Mouse (Mus musculus) C2C12 (cell line): Measurements from ENCODE around the gene Glcci1.

Experiments
- CEBPB ChIP-seq: IDR thresholded peaks from one replicate; pipeline ENCODE4 v1.6.1; 2011; ENCODE audit warnings: low read depth, mild to moderate bottlenecking, control low read depth, moderate library complexity
- CTCF ChIP-seq: IDR thresholded peaks from one replicate; pipeline ENCODE4 v1.5.1; 2011; ENCODE audit not compliant: control insufficient read depth, insufficient read depth, insufficient read length
- FOSL1 ChIP-seq: IDR thresholded peaks from one replicate; pipeline ENCODE4 v1.8.0; 2011; ENCODE audit warnings: mild to moderate bottlenecking, low read length; ENCODE audit not compliant: poor library complexity, insufficient read depth, severe bottlenecking
- MAX ChIP-seq: IDR thresholded peaks from one replicate; pipeline ENCODE4 v1.6.1; 2011; ENCODE audit warnings: mild to moderate bottlenecking, control low read depth
- MYOD1 ChIP-seq: IDR thresholded peaks from one replicate; pipeline ENCODE4 v1.6.1; 2011; ENCODE audit warnings: low read depth; ENCODE audit not compliant: control insufficient read depth, insufficient read length
- MYOG ChIP-seq: IDR thresholded peaks from one replicate; pipeline ENCODE4 v1.6.1; 2011; ENCODE audit not compliant: control insufficient read depth, insufficient read length; ENCODE audit errors: extremely low read depth
- USF1 ChIP-seq: IDR thresholded peaks from one replicate; pipeline ENCODE4 v1.6.1; 2011; ENCODE audit warnings: low read depth, mild to moderate bottlenecking, control low read depth, moderate library complexity

DNA sequence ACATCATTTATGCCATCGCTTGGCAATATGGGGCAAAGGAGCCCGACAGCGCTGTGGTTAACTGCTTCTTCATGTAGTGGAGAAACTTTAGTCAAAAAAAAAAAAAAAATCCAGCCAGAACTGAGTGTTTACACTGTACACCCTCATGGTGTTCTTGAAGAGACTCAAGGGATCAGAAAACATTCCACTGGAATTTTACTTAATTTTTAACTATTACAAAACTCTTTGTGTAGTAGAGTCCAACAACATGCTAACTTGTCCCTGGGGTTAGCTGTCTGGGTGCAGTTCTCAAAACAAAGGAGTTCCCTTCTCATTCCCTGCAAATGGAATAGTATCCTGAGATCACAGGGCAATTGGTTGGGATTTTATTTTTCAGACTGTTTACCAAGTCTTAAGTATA lies 39.5 kb upstream of the Glcci1 start:
- TF ChIP-seq CTCF (no peak), MAX (no peak), CEBPB (no peak), USF1 (no peak), MYOG (no peak), FOSL1 (no peak), MYOD1 (no peak)
